Mouse (Mus musculus): ENCODE data around the gene Slc38a3. TPM values are rescaled to one million over a fixed set of nuclear protein-coding genes. Genes with fewer than 3 reads are reported as not detected.

Gene Slc38a3
- polyA plus RNA-seq, 1 experiment from 2014 or later, result 55.0 TPM

GRCm38 (mm10) chr9:107660777-107661176, 8.6 kb downstream of the Slc38a3 start:
- H3K27ac ChIP-seq (ENCODE audit: low read depth, low read length), result no peak overlapping the region; the same call in 1 of the 2 replicates
- H3K36me3 ChIP-seq (ENCODE audit: control insufficient read depth, insufficient read depth, low read length), result no peaks in the 10 kb centered on the region
- H3K4me2 ChIP-seq (ENCODE audit: low read length), result no peak overlapping the region
- H3K27me3 ChIP-seq (replicated peaks; ENCODE audit: control insufficient read depth, insufficient read depth, low read length), result peaks cover 4% of the 10 kb centered on the region
- 46% methylated on average over 3 of the region's 3 CpGs for WGBS
- H3K4me3 ChIP-seq (ENCODE audit: low read length), result no peak overlapping the region
- H3K4me1 ChIP-seq (ENCODE audit: control insufficient read depth, insufficient read depth, low read depth, low read length), result peaks cover 15% of the 10 kb centered on the region
- no peaks in the 10 kb centered on the region for H3K9me3 ChIP-seq (ENCODE audit: control insufficient read depth, low read length)
- ATAC-seq, result no peak
- H3K9ac ChIP-seq (ENCODE audit: low read depth, low read length), result no peak overlapping the region

- peak overlapping the region; percentile 73 for H3K27ac ChIP-seq (ENCODE audit: low read depth, low read length)
- no peaks in the 10 kb centered on the region for H3K36me3 ChIP-seq (ENCODE audit: control insufficient read depth, insufficient read depth, low read length)
- ATAC-seq, result peak; percentile 66
- no peak overlapping the region for H3K9ac ChIP-seq (ENCODE audit: low read depth, low read length)
- no peak overlapping the region for H3K4me2 ChIP-seq (ENCODE audit: low read length)
- 58% methylated on average over 3 of the region's 3 CpGs for WGBS
- no peak overlapping the region for H3K4me3 ChIP-seq (ENCODE audit: low read length)
- H3K27me3 ChIP-seq (replicated peaks; ENCODE audit: control insufficient read depth, insufficient read depth, low read length), result no peaks in the 10 kb centered on the region
- no peaks in the 10 kb centered on the region for H3K9me3 ChIP-seq (ENCODE audit: control insufficient read depth, low read length)
- peaks cover 15% of the 10 kb centered on the region for H3K4me1 ChIP-seq (ENCODE audit: control insufficient read depth, insufficient read depth, low read depth, low read length)
Observed at GRCm38 (mm10) chr9:107659961-107660360, 9.4 kb downstream of the Slc38a3 start.

- no peak overlapping the region for H3K4me2 ChIP-seq (ENCODE audit: low read length)
- peak overlapping the region; percentile 73 for H3K27ac ChIP-seq (ENCODE audit: low read depth, low read length)
- H3K4me1 ChIP-seq (ENCODE audit: control insufficient read depth, insufficient read depth, low read depth, low read length), result peaks cover 15% of the 10 kb centered on the region
- ATAC-seq, result peak; percentile 90
- H3K4me3 ChIP-seq (ENCODE audit: low read length), result no peak overlapping the region
- 52% methylated on average over 9 of the region's 10 CpGs for WGBS
- H3K36me3 ChIP-seq (ENCODE audit: control insufficient read depth, insufficient read depth, low read length), result no peaks in the 10 kb centered on the region
- H3K27me3 ChIP-seq (replicated peaks; ENCODE audit: control insufficient read depth, insufficient read depth, low read length), result no peaks in the 10 kb centered on the region
- H3K9me3 ChIP-seq (ENCODE audit: control insufficient read depth, low read length), result no peaks in the 10 kb centered on the region
- no peak overlapping the region for H3K9ac ChIP-seq (ENCODE audit: low read depth, low read length)
Observed at GRCm38 (mm10) chr9:107659551-107659950, 9.8 kb downstream of the Slc38a3 start.

GRCm38 (mm10) chr9:107658096-107658495, 11.2 kb downstream of the Slc38a3 start:
- no peak overlapping the region for H3K4me3 ChIP-seq (ENCODE audit: low read length)
- no peak overlapping the region for H3K27ac ChIP-seq (ENCODE audit: low read depth, low read length)
- no peak for ATAC-seq
- no peaks in the 10 kb centered on the region for H3K9me3 ChIP-seq (ENCODE audit: control insufficient read depth, low read length)
- no peak overlapping the region for H3K9ac ChIP-seq (ENCODE audit: low read depth, low read length)
- no peaks in the 10 kb centered on the region for H3K36me3 ChIP-seq (ENCODE audit: control insufficient read depth, insufficient read depth, low read length)
- no peak overlapping the region for H3K4me2 ChIP-seq (ENCODE audit: low read length)
- 90% methylated on average over 6 of the region's 6 CpGs for WGBS
- H3K4me1 ChIP-seq (ENCODE audit: control insufficient read depth, insufficient read depth, low read depth, low read length), result peaks cover 10% of the 10 kb centered on the region
- no peaks in the 10 kb centered on the region for H3K27me3 ChIP-seq (replicated peaks; ENCODE audit: control insufficient read depth, insufficient read depth, low read length)

- Histone ChIP-seq H3K4me3 (ENCODE audit: low read length) (no peak overlapping the region), H3K9ac (ENCODE audit: low read depth, low read length) (no peak overlapping the region), H3K9me3 (ENCODE audit: control insufficient read depth, low read length) (no peaks in the 10 kb centered on the region), H3K27ac (ENCODE audit: low read depth, low read length) (no peak overlapping the region), H3K4me2 (ENCODE audit: low read length) (no peak overlapping the region), H3K27me3 (replicated peaks; ENCODE audit: control insufficient read depth, insufficient read depth, low read length) (no peaks in the 10 kb centered on the region), H3K4me1 (ENCODE audit: control insufficient read depth, insufficient read depth, low read depth, low read length) (peaks cover 7% of the 10 kb centered on the region), H3K36me3 (ENCODE audit: control insufficient read depth, insufficient read depth, low read length) (no peaks in the 10 kb centered on the region)
- ATAC-seq, result no peak
- 85% methylated on average over 5 of the region's 5 CpGs for WGBS
Observed at GRCm38 (mm10) chr9:107657144-107657543, 12.2 kb downstream of the Slc38a3 start.

- Histone ChIP-seq H3K36me3 (ENCODE audit: control insufficient read depth, insufficient read depth, low read length) (no peaks in the 10 kb centered on the region), H3K4me1 (ENCODE audit: control insufficient read depth, insufficient read depth, low read depth, low read length) (peaks cover 10% of the 10 kb centered on the region), H3K27me3 (replicated peaks; ENCODE audit: control insufficient read depth, insufficient read depth, low read length) (no peaks in the 10 kb centered on the region), H3K27ac (ENCODE audit: low read depth, low read length) (no peak overlapping the region), H3K9ac (ENCODE audit: low read depth, low read length) (no peak overlapping the region), H3K9me3 (ENCODE audit: control insufficient read depth, low read length) (no peaks in the 10 kb centered on the region), H3K4me2 (ENCODE audit: low read length) (no peak overlapping the region), H3K4me3 (ENCODE audit: low read length) (no peak overlapping the region)
- ATAC-seq, result no peak
- 79% methylated on average over 4 of the region's 4 CpGs for WGBS
Observed at GRCm38 (mm10) chr9:107654585-107654984, 14.7 kb downstream of the Slc38a3 start.

- no peak for ATAC-seq
- Histone ChIP-seq H3K4me3 (ENCODE audit: low read length) (no peak overlapping the region), H3K9me3 (ENCODE audit: control insufficient read depth, low read length) (no peaks in the 10 kb centered on the region), H3K4me2 (ENCODE audit: low read length) (no peak overlapping the region), H3K36me3 (ENCODE audit: control insufficient read depth, insufficient read depth, low read length) (no peaks in the 10 kb centered on the region), H3K27me3 (replicated peaks; ENCODE audit: control insufficient read depth, insufficient read depth, low read length) (no peaks in the 10 kb centered on the region), H3K4me1 (ENCODE audit: control insufficient read depth, insufficient read depth, low read depth, low read length) (peaks cover 10% of the 10 kb centered on the region), H3K27ac (ENCODE audit: low read depth, low read length) (no peak overlapping the region), H3K9ac (ENCODE audit: low read depth, low read length) (no peak overlapping the region)
- 88% methylated on average over 2 of the region's 2 CpGs for WGBS
Observed at GRCm38 (mm10) chr9:107653474-107653873, 15.9 kb downstream of the Slc38a3 start.

- Histone ChIP-seq H3K9me3 (ENCODE audit: control insufficient read depth, low read length) (no peaks in the 10 kb centered on the region), H3K9ac (ENCODE audit: low read depth, low read length) (no peak overlapping the region), H3K36me3 (ENCODE audit: control insufficient read depth, insufficient read depth, low read length) (no peaks in the 10 kb centered on the region), H3K27ac (ENCODE audit: low read depth, low read length) (peak overlapping the region; percentile 75), H3K27me3 (replicated peaks; ENCODE audit: control insufficient read depth, insufficient read depth, low read length) (no peaks in the 10 kb centered on the region), H3K4me3 (ENCODE audit: low read length) (no peak overlapping the region), H3K4me2 (ENCODE audit: low read length) (no peak overlapping the region), H3K4me1 (ENCODE audit: control insufficient read depth, insufficient read depth, low read depth, low read length) (peaks cover 10% of the 10 kb centered on the region)
- 20% methylated on average over 12 of the region's 12 CpGs for WGBS
- peak; percentile 90 for ATAC-seq
Observed at GRCm38 (mm10) chr9:107650708-107651481, 18.4 kb downstream of the Slc38a3 start.

- 57% methylated on average over 7 of the region's 7 CpGs for WGBS
- Histone ChIP-seq H3K9me3 (ENCODE audit: control insufficient read depth, low read length) (no peaks in the 10 kb centered on the region), H3K9ac (ENCODE audit: low read depth, low read length) (no peak overlapping the region), H3K36me3 (ENCODE audit: control insufficient read depth, insufficient read depth, low read length) (no peaks in the 10 kb centered on the region), H3K4me3 (ENCODE audit: low read length) (no peak overlapping the region), H3K4me1 (ENCODE audit: control insufficient read depth, insufficient read depth, low read depth, low read length) (peaks cover 10% of the 10 kb centered on the region), H3K27me3 (replicated peaks; ENCODE audit: control insufficient read depth, insufficient read depth, low read length) (no peaks in the 10 kb centered on the region), H3K27ac (ENCODE audit: low read depth, low read length) (peak overlapping the region; percentile 75), H3K4me2 (ENCODE audit: low read length) (no peak overlapping the region)
- ATAC-seq, result peak; percentile 49
Observed at GRCm38 (mm10) chr9:107650225-107650624, 19.1 kb downstream of the Slc38a3 start.

Measured in hindbrain, embryonic 16.5 days (tissue).